Mouse (Mus musculus): Measurements from ENCODE around the gene Gm38392.
A peak's percentile ranks its signal among the peaks of the same experiment; 100 is the strongest.
"Not testable (repeated sequence)": the region's sequence is repeated elsewhere in the genome, so short reads cannot be mapped to it uniquely, and the experiment has no call there.

Gm38392 gene

GRCm38 (mm10) chr3:88276529-88277143 is 10.4 kb downstream of the Gm38392 start:
- DNase-seq, result peak; percentile 36

GRCm38 (mm10) chr3:88276121-88276520 is 10.9 kb downstream of the Gm38392 start:
- no peak for DNase-seq

GRCm38 (mm10) chr3:88274002-88274401 is 13.0 kb downstream of the Gm38392 start:
- DNase-seq, result no peak

- no peak for DNase-seq
These were observed 15.2 kb downstream of the Gm38392 start for GRCm38 (mm10) chr3:88271859-88272258.

DNA sequence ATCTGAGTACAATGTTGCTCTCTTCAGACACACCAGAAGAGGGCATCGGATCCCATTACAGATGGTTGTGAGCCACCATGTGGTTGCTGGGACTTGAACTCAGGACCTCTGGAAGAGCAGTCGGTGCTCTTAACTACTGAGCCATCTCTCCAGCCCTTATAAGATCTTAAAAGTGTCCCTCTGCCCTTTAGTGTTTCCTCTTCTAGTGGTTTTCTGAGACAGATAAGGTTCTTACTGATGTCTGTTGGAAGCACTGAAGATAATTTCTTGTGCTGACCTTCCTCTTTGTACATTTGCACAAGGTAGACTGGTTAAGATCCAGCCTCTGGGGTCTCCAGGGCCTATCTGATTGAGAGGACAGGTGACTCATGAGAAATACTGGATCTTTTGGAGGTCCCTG is 15.7 kb downstream of the Gm38392 start:
- not testable (repeated sequence) for DNase-seq

DNA sequence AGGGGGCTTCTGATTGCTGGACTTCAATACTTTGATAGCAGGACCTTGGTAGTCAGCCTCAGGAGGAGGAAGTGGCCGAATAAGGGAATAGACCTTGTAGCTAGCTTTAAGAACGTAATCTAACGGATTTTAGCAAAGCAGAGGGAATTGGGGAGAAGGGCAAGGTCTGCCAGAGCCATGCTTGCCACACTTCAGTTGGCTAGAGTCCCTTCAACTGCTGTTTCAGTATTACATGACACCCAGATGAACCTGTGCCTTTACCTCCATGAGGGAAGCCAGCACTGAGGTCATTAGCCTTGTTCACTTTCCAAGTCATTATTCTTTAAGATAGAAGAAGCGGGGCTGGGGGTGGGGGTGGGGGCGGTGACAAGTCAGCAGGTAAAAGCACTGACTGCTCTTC is 18.0 kb downstream of the Gm38392 start:
- DNase-seq, result no peak

DNA sequence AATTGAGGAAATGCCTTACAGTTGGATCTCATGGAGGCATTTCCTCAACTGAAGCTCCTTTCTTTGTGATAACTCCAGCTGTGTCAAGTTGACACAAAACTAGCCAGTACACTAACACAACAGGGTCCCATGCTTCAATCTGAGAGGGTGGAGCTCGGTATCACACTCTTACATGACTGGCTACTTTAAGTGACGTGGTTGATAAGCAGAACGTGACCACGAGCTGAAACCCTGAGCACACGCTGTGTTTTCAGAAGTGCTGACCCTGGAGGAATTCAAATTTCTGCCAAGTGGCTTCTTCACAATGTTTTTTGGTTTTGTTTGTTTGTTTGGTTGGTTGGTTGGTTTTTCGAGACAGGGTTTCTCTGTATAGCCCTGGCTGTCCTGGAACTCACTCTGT is 19.0 kb downstream of the Gm38392 start:
- not testable (repeated sequence) for DNase-seq

DNA sequence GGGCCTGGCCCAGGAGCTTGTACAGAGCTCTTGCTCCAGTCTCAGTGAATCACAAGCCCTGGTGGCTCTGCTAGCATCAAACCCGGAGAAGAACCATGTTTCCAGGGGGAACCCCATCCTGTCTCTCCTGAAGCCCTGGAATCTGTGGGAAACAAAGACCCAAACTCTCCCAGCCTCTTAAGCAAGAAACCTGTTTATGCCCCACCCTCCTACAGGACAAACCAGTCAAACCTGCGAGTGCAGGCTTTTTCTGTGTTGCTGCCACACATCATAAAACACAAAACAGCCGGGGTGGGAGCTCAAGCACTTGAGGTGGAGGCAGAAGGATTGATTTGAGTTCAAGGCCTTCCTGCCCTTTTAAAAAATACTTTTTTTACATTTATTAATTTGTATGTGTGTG is 24.7 kb downstream of the Gm38392 start:
- DNase-seq, result no peak

- no peak for DNase-seq
These were observed 30.6 kb downstream of the Gm38392 start for GRCm38 (mm10) chr3:88256382-88256781.

DNA sequence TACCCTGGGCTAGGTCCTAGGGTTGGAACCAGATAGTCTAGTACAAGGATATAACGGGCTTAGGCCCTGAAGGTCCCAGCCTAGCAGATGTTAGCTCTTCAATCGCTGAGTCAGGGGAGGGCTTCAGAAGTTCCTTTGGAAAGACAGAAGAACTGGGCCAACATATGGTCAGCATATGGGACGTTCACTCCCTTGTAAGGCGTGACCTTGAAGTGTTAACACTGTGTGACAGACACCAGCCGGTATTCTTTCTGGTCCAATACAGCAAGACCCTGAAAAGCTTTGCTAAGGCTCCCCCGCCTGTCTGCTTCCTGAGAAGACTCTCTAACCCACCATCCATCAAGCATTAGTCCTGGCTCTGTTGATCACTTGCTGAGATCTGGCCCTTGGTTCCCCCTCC is 31.1 kb downstream of the Gm38392 start:
- DNase-seq, result no peak

- DNase-seq, result peak; percentile 83
These were observed 32.6 kb downstream of the Gm38392 start, which contains the start of gene Rhbg for GRCm38 (mm10) chr3:88254268-88254926. Rhbg (minus strand) TSS chr3:88254709.

DNA sequence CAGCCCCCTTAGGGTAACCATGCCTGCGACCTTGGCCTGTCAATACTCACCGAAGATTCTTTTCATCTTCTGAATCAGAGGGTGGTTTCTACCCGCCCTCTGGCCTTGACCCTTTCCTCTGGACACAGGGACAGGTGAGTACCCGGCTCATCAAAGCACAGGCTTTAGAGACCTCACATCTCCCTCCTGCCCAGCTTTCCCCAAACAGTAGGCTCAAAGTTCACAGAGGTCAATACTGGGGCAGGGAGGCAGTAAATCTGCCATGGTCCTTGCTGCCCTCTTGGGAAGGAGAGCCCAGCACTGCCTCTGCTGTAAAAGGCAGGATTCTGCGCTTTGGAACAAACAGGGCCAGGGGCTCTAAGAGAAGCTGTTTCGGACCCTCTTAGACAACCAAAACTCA is 34.3 kb downstream of the Gm38392 start:
- DNase-seq, result no peak

DNA sequence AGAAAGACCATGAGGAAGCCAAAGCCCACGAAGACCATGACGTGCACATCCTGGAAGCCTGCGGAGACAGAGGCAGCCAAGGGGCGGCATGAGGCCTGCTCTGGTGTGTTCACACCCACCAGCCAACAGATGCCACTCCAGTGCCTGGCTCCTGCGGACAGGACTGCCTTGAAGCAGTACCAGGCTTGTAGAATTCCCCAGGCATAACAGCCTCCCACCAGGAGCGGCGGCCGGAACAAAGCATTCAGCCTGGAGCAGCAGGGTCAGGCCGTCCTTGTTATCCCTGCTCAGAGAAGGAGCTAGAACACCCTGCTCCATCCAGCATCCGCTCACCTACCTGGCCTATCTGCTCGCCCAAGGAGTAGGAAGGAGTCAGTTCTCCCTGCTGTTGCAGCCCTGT is 38.6 kb downstream of the Gm38392 start:
- no peak for DNase-seq

GRCm38 (mm10) chr3:88247666-88248065 is 39.3 kb downstream of the Gm38392 start:
- DNase-seq, result no peak

DNA sequence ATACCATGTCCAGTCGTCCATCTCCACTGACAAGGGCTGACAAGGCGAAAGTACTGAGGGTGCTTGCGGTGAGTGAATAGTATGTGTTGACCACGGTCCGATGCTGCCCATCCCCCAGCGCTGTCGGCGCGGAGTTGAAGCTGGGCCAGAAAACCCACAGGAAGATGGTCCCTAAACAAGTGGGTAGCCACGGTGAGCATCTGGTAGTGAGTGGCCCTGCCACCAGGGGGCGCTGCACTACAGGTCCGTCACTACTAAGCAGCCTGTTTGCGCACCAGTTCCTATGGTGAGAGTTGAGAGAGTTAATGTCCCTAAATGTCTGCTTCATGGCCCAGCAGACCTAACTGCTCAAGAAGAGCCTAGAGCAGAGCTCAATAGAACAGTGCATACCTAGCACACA is 41.2 kb downstream of the Gm38392 start:
- peak; percentile 71 for DNase-seq

DNA sequence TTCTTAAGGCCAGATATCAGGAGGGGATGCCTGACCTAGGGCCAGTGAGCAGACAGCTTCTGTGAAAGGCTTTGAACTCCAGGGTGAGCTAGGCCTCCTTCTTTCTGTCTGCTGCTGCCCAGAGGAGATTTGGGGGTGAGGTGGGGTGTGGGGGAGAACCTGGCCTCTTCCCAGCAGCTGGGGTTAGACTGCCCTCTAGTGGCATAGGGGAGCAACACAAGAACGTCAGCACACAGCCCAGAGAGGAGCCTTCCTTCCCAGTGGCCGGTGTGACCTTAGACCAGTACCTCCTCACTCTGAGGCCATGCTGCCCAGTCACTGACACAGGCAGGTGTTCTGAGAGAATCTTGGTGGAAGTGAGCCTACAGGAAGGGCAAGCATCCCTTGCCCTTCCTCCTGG is 42.9 kb downstream of the Gm38392 start:
- peak; percentile 40 for DNase-seq

DNA sequence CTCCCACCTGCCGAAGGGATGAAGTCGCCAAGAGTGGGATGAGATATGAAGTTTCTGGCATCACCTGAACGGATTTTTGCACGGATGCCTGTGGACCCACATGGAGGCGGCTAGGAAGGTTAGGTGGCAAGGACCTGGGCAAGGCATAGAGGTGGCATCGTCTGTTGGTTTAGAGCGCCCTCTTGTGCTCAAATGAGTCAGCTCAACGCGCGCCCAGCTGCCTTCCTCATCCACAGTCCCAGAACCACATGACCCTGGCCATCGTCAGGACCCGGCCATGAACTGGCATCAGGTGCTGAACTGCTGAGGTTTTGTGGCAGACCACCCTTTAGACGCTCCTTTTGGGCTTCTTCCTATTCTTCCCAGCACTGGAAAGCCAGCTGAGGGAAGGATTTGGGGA is 44.5 kb downstream of the Gm38392 start:
- DNase-seq, result peak; percentile 78

DNA sequence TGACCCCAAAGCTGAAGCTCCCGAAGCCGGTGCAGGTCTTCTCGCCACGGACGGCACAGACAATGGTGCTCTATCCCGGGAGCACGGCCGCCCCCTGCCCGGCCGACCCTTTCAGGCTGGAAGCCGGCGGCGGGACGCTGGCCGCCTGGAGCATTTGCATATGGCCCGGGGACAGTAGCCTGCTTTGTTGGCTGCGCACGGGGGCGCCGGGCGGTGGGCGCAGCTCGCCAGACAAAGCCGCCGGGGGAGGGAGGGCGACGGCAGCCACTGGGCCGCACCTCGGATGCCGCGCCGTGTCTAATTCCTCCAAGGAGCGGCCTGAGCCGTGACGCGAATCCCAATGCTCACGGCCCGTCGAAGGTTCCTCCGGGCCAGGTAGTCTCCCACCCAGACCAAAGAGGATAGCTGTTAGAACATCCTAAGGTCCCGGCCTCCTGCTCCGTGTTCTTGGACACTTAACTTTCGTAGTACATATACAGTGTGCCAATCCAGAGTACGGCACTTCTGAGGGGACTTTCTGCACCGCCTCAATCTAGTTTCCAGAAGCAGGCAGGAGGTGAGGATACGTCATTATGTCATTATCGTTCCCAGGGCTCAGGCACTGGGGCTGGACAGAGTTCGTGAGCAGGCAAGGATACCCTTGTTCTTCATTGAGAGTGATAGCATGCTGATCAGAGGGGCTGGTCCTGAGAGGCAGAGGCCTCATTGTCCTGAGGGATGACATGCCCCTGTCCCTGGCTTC is 45.8 kb downstream of the Gm38392 start:
- DNase-seq, result no peak

DNA sequence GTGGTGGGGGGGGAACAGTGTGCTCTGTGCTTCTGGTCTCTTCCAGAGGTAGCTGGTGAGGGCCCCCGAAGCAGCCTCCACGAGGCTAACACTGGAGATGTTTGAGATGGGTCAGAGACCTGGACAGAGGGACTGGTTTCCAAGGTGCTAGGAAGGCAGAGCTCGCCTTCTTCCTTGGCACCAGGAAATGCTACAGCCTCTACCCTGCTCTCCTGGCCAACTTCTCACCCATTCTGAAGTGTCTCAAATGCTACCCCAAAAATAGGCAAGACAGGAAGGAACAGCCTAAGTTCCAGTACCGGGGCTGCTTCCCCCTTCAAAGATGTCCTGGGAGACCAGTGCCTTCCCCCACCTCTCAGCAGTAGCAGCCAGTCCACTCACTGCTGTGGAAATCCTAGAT is 47.6 kb downstream of the Gm38392 start:
- DNase-seq, result no peak

- no peak for DNase-seq
These were observed 48.1 kb downstream of the Gm38392 start for GRCm38 (mm10) chr3:88238866-88239391.

- peak; percentile 41 for DNase-seq
These were observed 49.3 kb downstream of the Gm38392 start for GRCm38 (mm10) chr3:88237556-88238194.

DNA sequence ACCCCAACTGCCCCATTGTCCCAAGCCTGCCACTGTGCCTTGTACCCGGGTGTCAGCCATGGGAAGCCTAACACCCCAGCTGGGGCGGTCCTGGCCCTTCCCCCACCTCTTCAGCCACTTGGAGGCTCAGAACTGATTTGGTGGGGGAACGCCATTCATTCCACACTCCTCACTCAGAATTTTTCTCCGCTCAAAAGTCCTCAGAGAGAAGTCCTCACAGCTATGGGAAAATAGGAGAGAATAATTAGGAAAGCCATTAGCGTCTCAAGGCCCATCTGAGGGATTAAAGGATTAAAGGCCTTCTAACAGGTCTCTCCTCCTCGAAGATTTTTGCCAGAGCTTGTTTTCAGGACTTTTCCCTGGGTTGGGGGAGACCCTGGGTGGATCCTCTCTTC is 49.9 kb downstream of the Gm38392 start:
- DNase-seq, result no peak

DNA sequence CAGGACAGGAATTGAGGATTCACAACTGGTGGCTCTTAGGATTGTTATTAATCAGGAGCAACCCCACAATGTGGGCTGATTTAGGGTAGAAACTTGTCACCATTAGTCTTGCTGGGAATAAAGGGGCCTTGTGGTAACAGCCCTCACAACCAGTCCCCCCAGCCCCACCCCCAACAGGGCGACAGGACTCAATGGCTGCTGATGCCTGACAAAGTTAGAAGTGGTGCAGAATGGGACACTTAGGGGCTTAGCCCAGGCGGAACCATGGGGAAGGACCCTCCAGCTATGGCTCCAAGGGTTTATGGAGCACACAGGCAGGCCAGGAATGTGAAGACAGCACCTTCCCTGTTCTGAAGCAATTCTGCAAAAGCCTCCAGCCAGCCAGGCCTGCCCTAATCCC is 51.4 kb downstream of the Gm38392 start:
- DNase-seq, result no peak

Data from kidney, postnatal 14 days (tissue).